Mouse (Mus musculus): ENCODE measurements at regions not wholly inside any gene's neighbourhood (a gene's known extent, or its start where the extent isn't known, plus 50 kb on each side); places are given as distances from the start of the nearest gene placed in this dataset.

GRCm38 (mm10) chr9:86961663-86962062, 53.7 kb upstream of the Ripply2 start:
- Histone ChIP-seq H3K9me3 (replicated peaks; ENCODE audit: insufficient read depth, low read length) (no peaks in the 10 kb centered on the region), H3K4me1 (ENCODE audit: control insufficient read depth in 1 of 2, insufficient read depth in 2 of 2, low read length in 2 of 2) (no peaks in the 10 kb centered on the region), H3K4me3 (ENCODE audit: control insufficient read depth in 1 of 2, insufficient read depth in 1 of 2, low read depth in 2 of 2, low read length in 2 of 2) (no peak overlapping the region), H3K27me3 (ENCODE audit: control insufficient read depth in 1 of 2, insufficient read depth in 2 of 2, low read length in 2 of 2) (no peaks in the 10 kb centered on the region), H3K9ac (ENCODE audit: control insufficient read depth, low read depth, low read length, poor library complexity, severe bottlenecking) (no peak overlapping the region), H3K36me3 (ENCODE audit: control insufficient read depth in 1 of 2, insufficient read depth in 2 of 2, low read length in 2 of 2) (no peaks in the 10 kb centered on the region), H3K27ac (ENCODE audit: control insufficient read depth, low read depth, low read length) (no peak overlapping the region), H3K79me2 (ENCODE audit: control insufficient read depth, insufficient read depth, low read length, poor library complexity) (no peaks in the 10 kb centered on the region)
- TF ChIP-seq ETS1 (IDR thresholded peaks at IDR 0.05; ENCODE audit: low read depth, low read length) (no peak), TAL1 (IDR thresholded peaks at IDR 0.05; ENCODE audit: low read length) (no peak), MAZ (IDR thresholded peaks at IDR 0.05; ENCODE audit: low read depth, low read length) (no peak), CTCF (IDR thresholded peaks at IDR 0.05 in 2 of 3, conservative IDR thresholded peaks at IDR 0.05 in 1 of 3; ENCODE audit: control insufficient read depth in 1 of 3, insufficient read depth in 1 of 3, low read depth in 2 of 3, low read length in 3 of 3, poor library complexity in 1 of 3, severe bottlenecking in 1 of 3) (no peak), GABPA (IDR thresholded peaks at IDR 0.05; ENCODE audit: low read depth, low read length) (no peak), TCF12 (IDR thresholded peaks at IDR 0.05; ENCODE audit: low read depth, low read length) (no peak), ELF1 (IDR thresholded peaks at IDR 0.05; ENCODE audit: low read depth, low read length) (no peak), EP300 (IDR thresholded peaks at IDR 0.05; ENCODE audit: low read depth in 1 of 2, low read length in 2 of 2) (no peak), POLR2AphosphoS2 (IDR thresholded peaks at IDR 0.05; ENCODE audit: low read length) (no peak), GATA1 (IDR thresholded peaks at IDR 0.05; ENCODE audit: low read depth, low read length) (no peak), E2F4 (IDR thresholded peaks at IDR 0.05; ENCODE audit: borderline replicate concordance, low read depth, low read length) (no peak)
- peak; percentile 24 for DNase-seq (ENCODE audit: low read depth, low spot score)

GRCm38 (mm10) chr9:86957076-86957475, 58.3 kb upstream of the Ripply2 start:
- Histone ChIP-seq H3K27ac (ENCODE audit: control insufficient read depth, low read depth, low read length) (no peak overlapping the region), H3K36me3 (ENCODE audit: control insufficient read depth in 1 of 2, insufficient read depth in 2 of 2, low read length in 2 of 2) (no peaks in the 10 kb centered on the region), H3K9me3 (replicated peaks; ENCODE audit: insufficient read depth, low read length) (no peaks in the 10 kb centered on the region), H3K27me3 (ENCODE audit: control insufficient read depth in 1 of 2, insufficient read depth in 2 of 2, low read length in 2 of 2) (no peaks in the 10 kb centered on the region), H3K4me3 (ENCODE audit: control insufficient read depth in 1 of 2, insufficient read depth in 1 of 2, low read depth in 2 of 2, low read length in 2 of 2) (no peak overlapping the region), H3K4me1 (ENCODE audit: control insufficient read depth in 1 of 2, insufficient read depth in 2 of 2, low read length in 2 of 2) (no peaks in the 10 kb centered on the region), H3K79me2 (ENCODE audit: control insufficient read depth, insufficient read depth, low read length, poor library complexity) (no peaks in the 10 kb centered on the region), H3K9ac (ENCODE audit: control insufficient read depth, low read depth, low read length, poor library complexity, severe bottlenecking) (no peak overlapping the region)
- no peak for TF ChIP-seq POLR2A (IDR thresholded peaks at IDR 0.05; ENCODE audit: control insufficient read depth in 1 of 2, insufficient read depth in 1 of 2, low read depth in 1 of 2, low read length in 2 of 2, poor library complexity in 1 of 2)
- no peak for TF ChIP-seq RCOR1 (IDR thresholded peaks at IDR 0.05; ENCODE audit: low read depth, low read length)
- no peak for TF ChIP-seq ZNF384 (IDR thresholded peaks at IDR 0.05; ENCODE audit: low read depth, low read length)
- no peak for TF ChIP-seq ZKSCAN1 (IDR thresholded peaks at IDR 0.05; ENCODE audit: low read depth, low read length)
- no peak for TF ChIP-seq ZC3H11A (IDR thresholded peaks at IDR 0.05; ENCODE audit: low read depth, low read length)
- no peak for TF ChIP-seq MEF2A (IDR thresholded peaks at IDR 0.05; ENCODE audit: extremely low read depth, insufficient replicate concordance, low read depth, low read length, poor library complexity, severe bottlenecking)
- no peak for DNase-seq (ENCODE audit: low read depth, low spot score)

All from MEL (cell line).